Mouse (Mus musculus) right cerebral cortex, postnatal 36 days (tissue): ENCODE data around the gene Immt.

Source experiments
- DNase-seq, 2 experiments: peaks; one replicate each; pipeline ENCODE4 v3.0.0; 2022; ENCODE audit warnings: low spot score in 2 of 2, mixed read lengths in 1 of 2

Gene Immt

GRCm38 (mm10) chr6:71830690-71831580 lies at the start of gene Immt:
Immt (plus strand) TSS chr6:71831331.
- peak; percentile 95 to 97 for DNase-seq

GRCm38 (mm10) chr6:71783165-71783564 lies 48.0 kb upstream of the Immt start:
- no peak for DNase-seq

GRCm38 (mm10) chr6:71788348-71788747 lies 42.8 kb upstream of the Immt start:
- no peak for DNase-seq

- DNase-seq, result no peak
These were observed 39.4 kb upstream of the Immt start for GRCm38 (mm10) chr6:71791771-71792170.

GRCm38 (mm10) chr6:71799391-71799790 lies 31.7 kb upstream of the Immt start:
- no peak for DNase-seq

- no peak for DNase-seq
These were observed 30.0 kb upstream of the Immt start for GRCm38 (mm10) chr6:71801011-71801713.

- peak; percentile 77 to 88 for DNase-seq
These were observed 29.4 kb upstream of the Immt start for GRCm38 (mm10) chr6:71801714-71802094.

- DNase-seq, result no peak
These were observed 27.5 kb upstream of the Immt start for GRCm38 (mm10) chr6:71803609-71804008.

- DNase-seq, result peak; percentile 70 to 81
These were observed 26.9 kb upstream of the Immt start for GRCm38 (mm10) chr6:71804061-71804829.

- DNase-seq, result no peak
These were observed 24.4 kb upstream of the Immt start for GRCm38 (mm10) chr6:71806713-71807112.

GRCm38 (mm10) chr6:71809890-71810289 lies 21.2 kb upstream of the Immt start:
- no peak for DNase-seq

- DNase-seq, result no peak
These were observed 18.3 kb upstream of the Immt start for GRCm38 (mm10) chr6:71812820-71813219.

GRCm38 (mm10) chr6:71819764-71820292 lies 11.3 kb upstream of the Immt start:
- no peak for DNase-seq

- no peak for DNase-seq
These were observed 8.0 kb upstream of the Immt start for GRCm38 (mm10) chr6:71823085-71823484.

GRCm38 (mm10) chr6:71823488-71823887 lies 7.6 kb upstream of the Immt start:
- peak; percentile 89 for DNase-seq

GRCm38 (mm10) chr6:71823961-71824360 lies 7.2 kb upstream of the Immt start:
- no peak for DNase-seq

GRCm38 (mm10) chr6:71826869-71827268 lies 4.3 kb upstream of the Immt start, which contains the start of gene Mrpl35:
Mrpl35 (minus strand) TSS chr6:71826969.
- no peak for DNase-seq

GRCm38 (mm10) chr6:71829768-71830167 lies 1.4 kb upstream of the Immt start:
- no peak for DNase-seq

- peak; percentile 98 for DNase-seq
These were observed 440 bp downstream of the Immt start for GRCm38 (mm10) chr6:71831581-71831960.

GRCm38 (mm10) chr6:71836811-71837210 lies 5.7 kb downstream of the Immt start:
- DNase-seq, result no peak

- no peak for DNase-seq
These were observed 8.7 kb downstream of the Immt start for GRCm38 (mm10) chr6:71839815-71840214.
